17 mouse cellular contexts compared by ENCODE assay signal in the genomic region with DNA sequence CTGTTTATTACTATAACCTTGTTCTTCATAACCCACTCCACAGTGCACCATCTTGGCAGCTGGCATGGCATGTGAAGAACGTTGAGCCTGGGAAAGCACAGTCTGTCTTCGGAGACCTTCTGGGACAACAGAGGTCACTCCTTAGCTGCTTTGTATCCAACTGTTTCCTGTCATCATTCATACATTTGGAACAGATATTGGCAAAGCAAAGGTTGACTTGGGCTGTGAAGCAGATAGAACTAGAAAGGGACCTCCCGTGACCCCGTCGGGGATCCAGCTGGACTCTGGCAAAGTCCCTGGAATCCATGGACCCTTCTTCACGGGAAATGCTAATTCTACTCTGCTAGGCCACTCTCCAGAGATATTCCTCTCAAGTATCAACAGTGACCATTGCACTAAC.
DNase-seq lines count a peak whose midpoint lies in the region; TF ChIP-seq lines count a peak whose summit lies in the region.
"Had no signal": no experiment of that assay in that cellular context is flagged by ENCODE, and none has a peak within 500 bp of the region (broad histone marks: within the 10 kb centered on the region; RNA-seq: fewer than 3 reads in every experiment).

No protein-coding gene starts in this region.

- no peaks in the 10 kb centered on the region for H3K36me3 ChIP-seq in forebrain, embryonic 10.5 days (replicated peaks)
- H3K36me3 ChIP-seq: embryonic facial prominence, embryonic 15.5 days; heart, embryonic 13.5 days; hindbrain, embryonic 15.5 days; limb, embryonic 15.5 days had no signal

- no peak overlapping the region for H3K4me3 ChIP-seq in lung, adult 2 months (replicated peaks; ENCODE audit: extremely low read depth, low read depth, low read length)
- H3K4me3 ChIP-seq in forebrain, embryonic 10.5 days, result no peak overlapping the region
- H3K4me3 ChIP-seq: embryonic facial prominence, embryonic 15.5 days; heart, embryonic 13.5 days; hindbrain, embryonic 15.5 days; limb, embryonic 15.5 days had no signal

- intact Hi-C loops in heart, postnatal 25 days (cut with DNase I), result no loop called here

- WGBS in lung, adult 2 months, result 53% methylated on average over 6 of the region's 6 CpGs
- 93% methylated on average over 6 of the region's 6 CpGs for WGBS in forebrain, embryonic 10.5 days

- no peaks in the 10 kb centered on the region for H3K27me3 ChIP-seq in forebrain, embryonic 10.5 days (ENCODE audit: poor library complexity, severe bottlenecking)
- H3K27me3 ChIP-seq: embryonic facial prominence, embryonic 15.5 days; heart, embryonic 13.5 days; hindbrain, embryonic 15.5 days; limb, embryonic 15.5 days had no signal

- H3K27ac ChIP-seq in forebrain, embryonic 10.5 days, result no peak overlapping the region
- H3K27ac ChIP-seq: embryonic facial prominence, embryonic 15.5 days; heart, embryonic 13.5 days; hindbrain, embryonic 15.5 days; limb, embryonic 15.5 days had no signal

- no peak for TF ChIP-seq CTCF in lung, adult 2 months (IDR thresholded peaks at IDR 0.05; ENCODE audit: insufficient read depth, low read length)

- peak; percentile 30 to 37 for DNase-seq in cerebellum, postnatal 10 days
- no peak for DNase-seq in cerebellum, postnatal 36 days
- DNase-seq in lung, postnatal 10 days, result peak; percentile 28
- DNase-seq in lung, adult 2 months, result no peak
- DNase-seq in heart, postnatal 25 days (ENCODE audit: low spot score), result peak; percentile 62
- peak; percentile 81 to 87 for DNase-seq in kidney, postnatal 4 days
- DNase-seq in adipocyte (ENCODE audit: low spot score), result no peak
- no peak for DNase-seq in forebrain, embryonic 10.5 days (ENCODE audit: extremely low spot score, low spot score)
- DNase-seq: B cell, adult 2 months; cerebellum, adult 11 months; forebrain, postnatal 0 days; right cerebral cortex, postnatal 25 days; thymus, adult 2 months had no signal

- no peaks in the 10 kb centered on the region for H3K4me1 ChIP-seq in lung, adult 2 months (ENCODE audit: control insufficient read depth, insufficient read depth, low read length)
- peaks cover 3% of the 10 kb centered on the region; the same call in 1 of the 2 replicates for H3K4me1 ChIP-seq in forebrain, embryonic 10.5 days
- H3K4me1 ChIP-seq: heart, embryonic 13.5 days; hindbrain, embryonic 15.5 days; limb, embryonic 15.5 days had no signal

- H3K9me3 ChIP-seq in forebrain, embryonic 10.5 days, result no peaks in the 10 kb centered on the region
- H3K9me3 ChIP-seq: embryonic facial prominence, embryonic 15.5 days; heart, embryonic 13.5 days; hindbrain, embryonic 15.5 days; limb, embryonic 15.5 days had no signal

- TF ChIP-seq POLR2A in lung, adult 2 months (IDR thresholded peaks at IDR 0.05; ENCODE audit: borderline replicate concordance, extremely low read depth, low read depth, low read length), result no peak

Comparison
In these comparisons a context has a peak if more than half of its experiments do, and no peak if none do; other contexts are left out.
1. DNase-seq: peak in cerebellum, postnatal 10 days (2 of 2), lung, postnatal 10 days (single experiment), heart, postnatal 25 days (single experiment) and kidney, postnatal 4 days (2 of 2); none in cerebellum, postnatal 36 days (0 of 2), lung, adult 2 months (single experiment), adipocyte (single experiment) and forebrain, embryonic 10.5 days (single experiment).